Mouse (Mus musculus): ENCODE measurements around the gene Tbl3. TPM values are rescaled to one million over a fixed set of nuclear protein-coding genes. Genes with fewer than 3 reads are reported as not detected.
A peak's percentile ranks its signal among the peaks of the same experiment; 100 is the strongest.

The Tbl3 gene
- polyA plus RNA-seq, 1 experiment from 2014 or later, result 69.2 TPM

- H3K4me1 ChIP-seq (ENCODE audit: control insufficient read depth, insufficient read depth, low read length), result peaks cover 10% of the 10 kb centered on the region
- H3K27ac ChIP-seq (ENCODE audit: low read length), result no peak overlapping the region
- H3K4me3 ChIP-seq (ENCODE audit: low read depth, low read length), result no peak overlapping the region
- no peaks in the 10 kb centered on the region for H3K9me3 ChIP-seq (replicated peaks; ENCODE audit: control insufficient read depth, low read length, poor library complexity, severe bottlenecking)
- peaks cover 12% of the 10 kb centered on the region for H3K36me3 ChIP-seq (ENCODE audit: control insufficient read depth, insufficient read depth, low read length)
- ATAC-seq, result no peak
- H3K27me3 ChIP-seq (ENCODE audit: control insufficient read depth, insufficient read depth, low read depth, low read length), result no peaks in the 10 kb centered on the region
- no peak overlapping the region for H3K4me2 ChIP-seq (ENCODE audit: low read length)
- H3K9ac ChIP-seq (ENCODE audit: low read depth, low read length), result no peak overlapping the region
- WGBS, result 30% methylated on average over 2 of the region's 2 CpGs
Observed at GRCm38 (mm10) chr17:24708646-24709045, 1.2 kb upstream of the Tbl3 start.

- 0 out of 2 replicates have a peak, but pooled peaks have one; percentile 41 for ATAC-seq
- no peaks in the 10 kb centered on the region for H3K9me3 ChIP-seq (replicated peaks; ENCODE audit: control insufficient read depth, low read length, poor library complexity, severe bottlenecking)
- peak overlapping the region; percentile 76 for H3K27ac ChIP-seq (ENCODE audit: low read length)
- WGBS, result 7% methylated on average over 24 of the region's 24 CpGs
- H3K9ac ChIP-seq (ENCODE audit: low read depth, low read length), result peak overlapping the region; percentile 80
- peaks cover 10% of the 10 kb centered on the region for H3K4me1 ChIP-seq (ENCODE audit: control insufficient read depth, insufficient read depth, low read length)
- H3K4me2 ChIP-seq (ENCODE audit: low read length), result peak overlapping the region; percentile 89
- H3K4me3 ChIP-seq (ENCODE audit: low read depth, low read length), result peak overlapping the region; percentile 81
- H3K36me3 ChIP-seq (ENCODE audit: control insufficient read depth, insufficient read depth, low read length), result peaks cover 15% of the 10 kb centered on the region
- no peaks in the 10 kb centered on the region for H3K27me3 ChIP-seq (ENCODE audit: control insufficient read depth, insufficient read depth, low read depth, low read length)
Observed at GRCm38 (mm10) chr17:24707801-24708425, 453 bp upstream of the Tbl3 start.

GRCm38 (mm10) chr17:24705821-24706220 lies 1.6 kb downstream of the Tbl3 start:
- H3K9me3 ChIP-seq (replicated peaks; ENCODE audit: control insufficient read depth, low read length, poor library complexity, severe bottlenecking), result no peaks in the 10 kb centered on the region
- no peak for ATAC-seq

GRCm38 (mm10) chr17:24701251-24701650 lies 6.2 kb downstream of the Tbl3 start:
- H3K4me1 ChIP-seq (ENCODE audit: control insufficient read depth, insufficient read depth, low read length), result peaks cover 9% of the 10 kb centered on the region
- no peak overlapping the region for H3K4me3 ChIP-seq (ENCODE audit: low read depth, low read length)
- H3K27me3 ChIP-seq (ENCODE audit: control insufficient read depth, insufficient read depth, low read depth, low read length), result no peaks in the 10 kb centered on the region
- no peak overlapping the region for H3K4me2 ChIP-seq (ENCODE audit: low read length)
- no peaks in the 10 kb centered on the region for H3K9me3 ChIP-seq (replicated peaks; ENCODE audit: control insufficient read depth, low read length, poor library complexity, severe bottlenecking)
- no peak for ATAC-seq
- no peak overlapping the region for H3K27ac ChIP-seq (ENCODE audit: low read length)
- no peak overlapping the region for H3K9ac ChIP-seq (ENCODE audit: low read depth, low read length)
- H3K36me3 ChIP-seq (ENCODE audit: control insufficient read depth, insufficient read depth, low read length), result peaks cover 33% of the 10 kb centered on the region
- WGBS, result 92% methylated on average over 9 of the region's 9 CpGs

More at GRCm38 (mm10) chr17:24705821-24706220, 1.6 kb downstream of the Tbl3 start:
- Histone ChIP-seq H3K36me3 (ENCODE audit: control insufficient read depth, insufficient read depth, low read length) (peaks cover 27% of the 10 kb centered on the region), H3K4me2 (ENCODE audit: low read length) (no peak overlapping the region), H3K4me1 (ENCODE audit: control insufficient read depth, insufficient read depth, low read length) (peaks cover 10% of the 10 kb centered on the region), H3K27ac (ENCODE audit: low read length) (no peak overlapping the region), H3K9ac (ENCODE audit: low read depth, low read length) (no peak overlapping the region), H3K27me3 (ENCODE audit: control insufficient read depth, insufficient read depth, low read depth, low read length) (no peaks in the 10 kb centered on the region), H3K4me3 (ENCODE audit: low read depth, low read length) (no peak overlapping the region)
- 93% methylated on average over 3 of the region's 3 CpGs for WGBS

- no peak for ATAC-seq
- H3K36me3 ChIP-seq (ENCODE audit: control insufficient read depth, insufficient read depth, low read length), result peaks cover 27% of the 10 kb centered on the region
- 85% methylated on average over 2 of the region's 2 CpGs for WGBS
Observed at GRCm38 (mm10) chr17:24699473-24699872, 8.0 kb downstream of the Tbl3 start.

GRCm38 (mm10) chr17:24698715-24699114 lies 8.7 kb downstream of the Tbl3 start:
- Histone ChIP-seq H3K27ac (ENCODE audit: low read length) (no peak overlapping the region), H3K4me2 (ENCODE audit: low read length) (no peak overlapping the region), H3K9me3 (replicated peaks; ENCODE audit: control insufficient read depth, low read length, poor library complexity, severe bottlenecking) (no peaks in the 10 kb centered on the region), H3K4me1 (ENCODE audit: control insufficient read depth, insufficient read depth, low read length) (peaks cover 17% of the 10 kb centered on the region), H3K27me3 (ENCODE audit: control insufficient read depth, insufficient read depth, low read depth, low read length) (no peaks in the 10 kb centered on the region), H3K36me3 (ENCODE audit: control insufficient read depth, insufficient read depth, low read length) (peaks cover 20% of the 10 kb centered on the region), H3K9ac (ENCODE audit: low read depth, low read length) (no peak overlapping the region), H3K4me3 (ENCODE audit: low read depth, low read length) (no peak overlapping the region)
- ATAC-seq, result no peak
- 75% methylated on average over 9 of the region's 9 CpGs for whole genome bisulfite sequencing

More at GRCm38 (mm10) chr17:24699473-24699872, 8.0 kb downstream of the Tbl3 start:
- Histone ChIP-seq H3K9me3 (replicated peaks; ENCODE audit: control insufficient read depth, low read length, poor library complexity, severe bottlenecking) (no peaks in the 10 kb centered on the region), H3K27ac (ENCODE audit: low read length) (no peak overlapping the region), H3K27me3 (ENCODE audit: control insufficient read depth, insufficient read depth, low read depth, low read length) (no peaks in the 10 kb centered on the region), H3K9ac (ENCODE audit: low read depth, low read length) (no peak overlapping the region), H3K4me3 (ENCODE audit: low read depth, low read length) (no peak overlapping the region), H3K4me2 (ENCODE audit: low read length) (no peak overlapping the region), H3K4me1 (ENCODE audit: control insufficient read depth, insufficient read depth, low read length) (peaks cover 17% of the 10 kb centered on the region)

- WGBS, result 17% methylated on average over 5 of the region's 5 CpGs
- ATAC-seq, result no peak
- H3K9me3 ChIP-seq (replicated peaks; ENCODE audit: control insufficient read depth, low read length, poor library complexity, severe bottlenecking), result no peaks in the 10 kb centered on the region
Observed at GRCm38 (mm10) chr17:24697985-24698384, 9.5 kb downstream of the Tbl3 start.

GRCm38 (mm10) chr17:24696011-24696697 lies 11.3 kb downstream of the Tbl3 start, which contains the start of the genes Gfer and Noxo1:
TSS of gene Gfer (minus strand) at chr17:24696156.
TSS of gene Noxo1 (plus strand) at chr17:24696234.
- 0% methylated on average over 51 of the region's 76 CpGs for WGBS

More at GRCm38 (mm10) chr17:24697985-24698384, 9.5 kb downstream of the Tbl3 start:
- H3K4me2 ChIP-seq (ENCODE audit: low read length), result no peak overlapping the region
- H3K9ac ChIP-seq (ENCODE audit: low read depth, low read length), result 0 out of 2 replicates have a peak overlapping the region, but pooled peaks have one; percentile 14
- H3K27me3 ChIP-seq (ENCODE audit: control insufficient read depth, insufficient read depth, low read depth, low read length), result no peaks in the 10 kb centered on the region
- peaks cover 17% of the 10 kb centered on the region for H3K4me1 ChIP-seq (ENCODE audit: control insufficient read depth, insufficient read depth, low read length)
- peaks cover 19% of the 10 kb centered on the region for H3K36me3 ChIP-seq (ENCODE audit: control insufficient read depth, insufficient read depth, low read length)
- no peak overlapping the region for H3K4me3 ChIP-seq (ENCODE audit: low read depth, low read length)
- no peak overlapping the region for H3K27ac ChIP-seq (ENCODE audit: low read length)

More at GRCm38 (mm10) chr17:24696011-24696697, 11.3 kb downstream of the Tbl3 start, which contains the start of the genes Gfer and Noxo1:
- H3K4me2 ChIP-seq (ENCODE audit: low read length), result peak within 1 kb of the TSS; percentile 77
- H3K9me3 ChIP-seq (replicated peaks; ENCODE audit: control insufficient read depth, low read length, poor library complexity, severe bottlenecking), result no peaks in the 10 kb centered on the region
- peak within 1 kb of the TSS; percentile 53 for H3K4me3 ChIP-seq (ENCODE audit: low read depth, low read length)
- H3K36me3 ChIP-seq (ENCODE audit: control insufficient read depth, insufficient read depth, low read length), result peaks cover 13% of the 10 kb centered on the region; the same call in 1 of the 2 replicates
- peaks cover 20% of the 10 kb centered on the region for H3K4me1 ChIP-seq (ENCODE audit: control insufficient read depth, insufficient read depth, low read length)
- ATAC-seq, result peak; percentile 92
- H3K9ac ChIP-seq (ENCODE audit: low read depth, low read length), result peak within 1 kb of the TSS; percentile 79
- H3K27me3 ChIP-seq (ENCODE audit: control insufficient read depth, insufficient read depth, low read depth, low read length), result no peaks in the 10 kb centered on the region
- peak within 1 kb of the TSS; percentile 88 for H3K27ac ChIP-seq (ENCODE audit: low read length)
